Mouse (Mus musculus): ENCODE results near the gene Mrpl17. TPM values are rescaled to one million over a fixed set of nuclear protein-coding genes. Genes with fewer than 3 reads are reported as not detected.

The Mrpl17 gene
- polyA plus RNA-seq, 1 experiment from 2014 or later, result 186 TPM

DNA sequence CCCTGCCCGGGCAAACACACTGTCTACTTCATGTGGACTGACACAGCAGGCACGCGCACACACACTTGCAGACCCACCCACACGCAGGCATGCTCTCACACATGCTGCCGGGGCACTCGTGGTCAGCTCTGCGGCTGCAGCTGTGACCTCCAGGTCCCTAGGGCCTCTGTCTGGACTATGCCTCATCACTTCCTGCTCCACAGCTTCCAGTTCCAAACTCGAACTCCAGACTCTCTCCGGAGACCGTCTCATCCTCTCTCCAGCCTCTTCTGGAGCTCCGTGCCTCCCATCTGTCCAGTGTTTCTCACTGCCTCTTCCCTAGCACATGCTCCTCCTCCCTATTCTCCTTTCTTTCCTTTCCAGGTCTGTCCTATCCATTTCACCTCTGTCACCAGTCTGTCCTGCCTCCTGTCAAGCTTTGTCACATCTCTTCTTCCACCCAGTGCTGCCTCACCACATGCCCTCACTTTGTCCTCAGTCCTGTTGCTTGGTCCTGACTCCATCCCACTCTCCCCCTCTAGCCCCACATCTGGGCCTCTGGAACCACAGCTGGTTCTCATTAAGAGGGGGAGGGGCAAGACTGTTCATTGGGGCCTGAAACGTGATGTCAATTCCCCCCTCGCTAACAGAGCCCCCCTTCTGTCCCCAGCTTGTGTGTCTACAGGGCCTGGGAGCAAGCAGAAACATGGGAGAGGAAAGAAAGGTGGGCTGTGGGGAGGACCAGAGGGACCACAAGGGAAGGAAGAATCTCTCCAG, 32.9 kb downstream of the Mrpl17 start:
- peak overlapping the region; percentile 33 for H3K4me2 ChIP-seq (ENCODE audit: low read length)
- peak overlapping the region; percentile 60; the same call in 1 of the 2 replicates for H3K27ac ChIP-seq (replicated peaks; ENCODE audit: low read depth, low read length)
- H3K36me3 ChIP-seq (ENCODE audit: control insufficient read depth, insufficient read depth, low read length), result peaks cover 74% of the 10 kb centered on the region
- H3K4me1 ChIP-seq (ENCODE audit: control insufficient read depth, insufficient read depth, low read length), result peaks cover 29% of the 10 kb centered on the region
- 59% methylated on average over 13 of the region's 13 CpGs for WGBS
- no peaks in the 10 kb centered on the region for H3K9me3 ChIP-seq (ENCODE audit: control insufficient read depth, low read length)
- H3K27me3 ChIP-seq (ENCODE audit: control insufficient read depth, insufficient read depth, low read length), result no peaks in the 10 kb centered on the region
- no peak for DNase-seq
- H3K4me3 ChIP-seq (replicated peaks; ENCODE audit: low read depth, low read length), result no peak overlapping the region
- ATAC-seq (ENCODE audit: low FRiP score, low TSS enrichment), result peak; percentile 32
- H3K9ac ChIP-seq (replicated peaks; ENCODE audit: low read length), result no peak overlapping the region

DNA sequence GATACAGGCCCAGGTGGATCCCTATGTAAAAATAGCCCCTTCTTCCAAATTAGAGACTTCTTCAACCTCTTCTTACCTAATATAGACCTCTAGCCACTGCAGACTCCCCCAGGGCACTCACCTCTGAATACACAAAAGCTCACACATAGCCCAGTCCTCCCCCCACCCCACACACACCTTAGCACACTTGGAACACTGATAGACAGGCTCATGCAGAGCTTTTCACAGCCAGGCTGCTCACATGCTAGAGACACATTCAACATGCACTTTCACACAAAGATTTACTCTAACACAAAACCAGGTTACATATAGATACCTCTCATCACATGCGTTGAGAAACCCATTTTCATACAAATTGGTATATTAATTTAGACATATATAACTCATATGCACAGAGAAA, 33.6 kb downstream of the Mrpl17 start:
- no peak overlapping the region; the same call in 1 of the 2 replicates for H3K4me2 ChIP-seq (ENCODE audit: low read length)
- no peak for DNase-seq
- no peaks in the 10 kb centered on the region for H3K27me3 ChIP-seq (ENCODE audit: control insufficient read depth, insufficient read depth, low read length)
- H3K36me3 ChIP-seq (ENCODE audit: control insufficient read depth, insufficient read depth, low read length), result peaks cover 74% of the 10 kb centered on the region
- H3K9me3 ChIP-seq (ENCODE audit: control insufficient read depth, low read length), result no peaks in the 10 kb centered on the region
- H3K27ac ChIP-seq (replicated peaks; ENCODE audit: low read depth, low read length), result no peak overlapping the region
- H3K4me1 ChIP-seq (ENCODE audit: control insufficient read depth, insufficient read depth, low read length), result peaks cover 26% of the 10 kb centered on the region
- no peak overlapping the region for H3K4me3 ChIP-seq (replicated peaks; ENCODE audit: low read depth, low read length)
- no peak for ATAC-seq (ENCODE audit: low FRiP score, low TSS enrichment)
- H3K9ac ChIP-seq (replicated peaks; ENCODE audit: low read length), result no peak overlapping the region
- WGBS, result 96% methylated on average over 1 of the region's 1 CpGs

DNA sequence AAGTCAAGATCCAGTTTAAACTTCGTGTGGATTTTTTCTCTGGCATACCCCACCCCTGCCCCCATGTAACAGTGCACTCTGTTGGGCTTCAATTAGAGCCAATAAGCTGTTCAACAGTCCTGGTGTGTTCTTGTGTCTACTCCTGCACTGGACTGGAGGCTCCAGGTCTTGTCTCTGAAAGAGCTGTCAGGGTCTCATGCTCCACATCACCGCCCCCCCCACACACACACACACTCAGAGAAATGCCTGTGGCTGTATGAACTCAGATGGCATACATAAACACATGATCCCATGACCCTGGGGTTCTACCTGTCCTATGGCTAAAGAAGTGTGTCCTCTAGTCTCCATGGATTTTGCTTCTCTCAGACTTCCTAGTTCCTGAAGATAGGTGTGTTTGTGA, 34.9 kb downstream of the Mrpl17 start:
- peaks cover 74% of the 10 kb centered on the region for H3K36me3 ChIP-seq (ENCODE audit: control insufficient read depth, insufficient read depth, low read length)
- peaks cover 26% of the 10 kb centered on the region for H3K4me1 ChIP-seq (ENCODE audit: control insufficient read depth, insufficient read depth, low read length)
- 95% methylated on average over 2 of the region's 2 CpGs for WGBS
- no peak overlapping the region for H3K27ac ChIP-seq (replicated peaks; ENCODE audit: low read depth, low read length)
- no peaks in the 10 kb centered on the region for H3K9me3 ChIP-seq (ENCODE audit: control insufficient read depth, low read length)
- H3K4me2 ChIP-seq (ENCODE audit: low read length), result no peak overlapping the region
- no peak overlapping the region for H3K4me3 ChIP-seq (replicated peaks; ENCODE audit: low read depth, low read length)
- no peak for ATAC-seq (ENCODE audit: low FRiP score, low TSS enrichment)
- H3K27me3 ChIP-seq (ENCODE audit: control insufficient read depth, insufficient read depth, low read length), result no peaks in the 10 kb centered on the region
- DNase-seq, result no peak
- no peak overlapping the region for H3K9ac ChIP-seq (replicated peaks; ENCODE audit: low read length)

DNA sequence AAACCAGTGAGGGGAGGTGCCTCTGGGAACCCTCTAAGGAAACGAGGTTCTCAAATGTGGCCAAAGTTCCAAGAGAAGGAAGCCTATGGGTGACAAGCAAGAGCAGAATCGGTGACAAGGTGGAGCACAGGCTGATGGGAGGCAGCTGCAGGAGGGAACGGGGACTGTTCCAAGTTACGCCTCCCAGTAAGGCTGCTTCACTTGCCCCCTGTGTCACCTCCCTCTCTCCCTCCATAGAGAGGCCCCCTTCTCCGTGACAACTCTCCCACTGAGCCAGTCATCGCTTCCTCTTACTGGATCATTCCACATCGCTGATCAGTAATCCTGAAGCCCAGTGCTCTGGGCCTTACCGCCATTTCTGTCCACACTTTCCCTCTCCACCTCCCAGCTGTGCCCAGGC, 36.2 kb downstream of the Mrpl17 start:
- H3K4me3 ChIP-seq (replicated peaks; ENCODE audit: low read depth, low read length), result no peak overlapping the region
- 36% methylated on average over 8 of the region's 8 CpGs for WGBS
- H3K4me2 ChIP-seq (ENCODE audit: low read length), result no peak overlapping the region
- H3K27ac ChIP-seq (replicated peaks; ENCODE audit: low read depth, low read length), result no peak overlapping the region
- no peak overlapping the region; the same call in 1 of the 2 replicates for H3K9ac ChIP-seq (replicated peaks; ENCODE audit: low read length)
- no peaks in the 10 kb centered on the region for H3K9me3 ChIP-seq (ENCODE audit: control insufficient read depth, low read length)
- H3K27me3 ChIP-seq (ENCODE audit: control insufficient read depth, insufficient read depth, low read length), result no peaks in the 10 kb centered on the region
- H3K4me1 ChIP-seq (ENCODE audit: control insufficient read depth, insufficient read depth, low read length), result peaks cover 26% of the 10 kb centered on the region
- no peak for ATAC-seq (ENCODE audit: low FRiP score, low TSS enrichment)
- no peak for DNase-seq
- peaks cover 74% of the 10 kb centered on the region for H3K36me3 ChIP-seq (ENCODE audit: control insufficient read depth, insufficient read depth, low read length)

DNA sequence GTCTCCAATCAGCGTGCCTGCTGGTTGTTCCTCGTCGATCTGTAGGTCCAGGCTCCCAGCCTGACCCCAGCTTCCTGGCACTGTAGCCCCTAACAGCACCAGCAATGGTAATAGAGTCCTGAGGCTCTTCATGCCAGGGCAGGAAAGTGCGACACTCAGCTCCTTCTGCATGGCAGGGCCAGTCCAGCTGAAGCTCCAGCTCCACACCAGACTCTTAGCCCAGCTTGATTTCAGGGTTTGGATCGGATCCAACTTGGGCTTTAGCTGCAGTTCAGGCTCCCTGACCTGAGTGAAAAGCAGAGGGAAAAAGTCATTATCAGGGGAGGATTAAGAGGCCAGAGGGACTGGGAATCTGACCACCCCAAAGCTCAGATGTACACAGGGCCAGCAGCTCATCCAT, 37.9 kb downstream of the Mrpl17 start:
- no peaks in the 10 kb centered on the region for H3K9me3 ChIP-seq (ENCODE audit: control insufficient read depth, low read length)
- H3K27me3 ChIP-seq (ENCODE audit: control insufficient read depth, insufficient read depth, low read length), result no peaks in the 10 kb centered on the region
- H3K4me3 ChIP-seq (replicated peaks; ENCODE audit: low read depth, low read length), result no peak overlapping the region
- no peak overlapping the region for H3K27ac ChIP-seq (replicated peaks; ENCODE audit: low read depth, low read length)
- peaks cover 71% of the 10 kb centered on the region for H3K36me3 ChIP-seq (ENCODE audit: control insufficient read depth, insufficient read depth, low read length)
- no peak overlapping the region for H3K9ac ChIP-seq (replicated peaks; ENCODE audit: low read length)
- no peak overlapping the region for H3K4me2 ChIP-seq (ENCODE audit: low read length)
- DNase-seq, result no peak
- H3K4me1 ChIP-seq (ENCODE audit: control insufficient read depth, insufficient read depth, low read length), result peaks cover 15% of the 10 kb centered on the region
- WGBS, result 77% methylated on average over 5 of the region's 5 CpGs
- ATAC-seq (ENCODE audit: low FRiP score, low TSS enrichment), result no peak

DNA sequence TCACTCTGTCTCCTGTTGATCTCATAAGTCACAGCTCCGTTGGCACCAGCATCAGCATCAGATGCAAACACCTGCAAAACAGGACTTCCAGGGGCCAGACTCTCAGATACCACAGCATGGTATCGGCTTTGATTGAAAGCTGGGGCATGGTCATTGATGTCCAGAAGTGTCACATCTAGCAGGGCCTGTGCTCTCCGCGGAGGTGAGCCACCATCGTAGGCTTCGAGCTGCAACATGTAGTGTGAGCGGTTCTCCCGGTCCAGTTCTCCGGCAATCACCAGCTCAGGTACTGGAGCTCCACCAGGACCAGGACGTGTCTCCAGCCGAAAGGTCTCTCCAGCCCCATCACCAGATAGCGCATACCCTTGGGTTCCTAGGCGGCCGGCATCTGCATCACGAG, 38.6 kb downstream of the Mrpl17 start:
- H3K9me3 ChIP-seq (ENCODE audit: control insufficient read depth, low read length), result no peaks in the 10 kb centered on the region
- ATAC-seq (ENCODE audit: low FRiP score, low TSS enrichment) (no peak), DNase-seq (no peak)
- H3K9ac ChIP-seq (replicated peaks; ENCODE audit: low read length), result no peak overlapping the region
- peaks cover 13% of the 10 kb centered on the region for H3K4me1 ChIP-seq (ENCODE audit: control insufficient read depth, insufficient read depth, low read length)
- WGBS, result 95% methylated on average over 15 of the region's 15 CpGs
- no peak overlapping the region for H3K4me2 ChIP-seq (ENCODE audit: low read length)
- H3K27me3 ChIP-seq (ENCODE audit: control insufficient read depth, insufficient read depth, low read length), result no peaks in the 10 kb centered on the region
- no peak overlapping the region for H3K4me3 ChIP-seq (replicated peaks; ENCODE audit: low read depth, low read length)
- peaks cover 74% of the 10 kb centered on the region for H3K36me3 ChIP-seq (ENCODE audit: control insufficient read depth, insufficient read depth, low read length)
- no peak overlapping the region for H3K27ac ChIP-seq (replicated peaks; ENCODE audit: low read depth, low read length)

DNA sequence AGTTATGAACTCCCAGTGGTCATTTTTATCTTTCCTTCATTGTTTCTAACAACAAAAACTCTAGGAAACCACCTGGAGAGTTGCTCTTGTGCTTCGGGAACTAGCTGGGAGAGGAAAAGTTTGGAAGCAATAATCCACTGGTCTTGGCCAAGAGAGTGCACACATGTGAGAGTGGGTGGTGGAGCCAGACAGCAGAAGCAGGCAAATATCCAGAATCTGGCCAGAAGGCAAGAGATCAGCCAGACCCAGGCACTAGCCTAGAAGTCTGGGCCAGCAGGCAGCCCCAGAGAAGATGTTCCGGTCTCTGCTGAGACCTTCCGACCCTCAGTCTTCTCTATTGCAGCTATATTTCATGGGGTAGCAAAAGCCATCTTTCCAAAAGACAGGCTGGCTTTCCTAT, 40.9 kb downstream of the Mrpl17 start:
- H3K4me2 ChIP-seq (ENCODE audit: low read length), result no peak overlapping the region
- H3K27me3 ChIP-seq (ENCODE audit: control insufficient read depth, insufficient read depth, low read length), result no peaks in the 10 kb centered on the region
- 0 out of 2 replicates have a peak, but pooled peaks cover 9% of the 10 kb centered on the region for H3K4me1 ChIP-seq (ENCODE audit: control insufficient read depth, insufficient read depth, low read length)
- peaks cover 78% of the 10 kb centered on the region for H3K36me3 ChIP-seq (ENCODE audit: control insufficient read depth, insufficient read depth, low read length)
- DNase-seq, result no peak
- no peak overlapping the region for H3K4me3 ChIP-seq (replicated peaks; ENCODE audit: low read depth, low read length)
- no peak for ATAC-seq (ENCODE audit: low FRiP score, low TSS enrichment)
- 92% methylated on average over 3 of the region's 3 CpGs for WGBS
- no peak overlapping the region for H3K9ac ChIP-seq (replicated peaks; ENCODE audit: low read length)
- no peak overlapping the region for H3K27ac ChIP-seq (replicated peaks; ENCODE audit: low read depth, low read length)
- H3K9me3 ChIP-seq (ENCODE audit: control insufficient read depth, low read length), result no peaks in the 10 kb centered on the region

DNA sequence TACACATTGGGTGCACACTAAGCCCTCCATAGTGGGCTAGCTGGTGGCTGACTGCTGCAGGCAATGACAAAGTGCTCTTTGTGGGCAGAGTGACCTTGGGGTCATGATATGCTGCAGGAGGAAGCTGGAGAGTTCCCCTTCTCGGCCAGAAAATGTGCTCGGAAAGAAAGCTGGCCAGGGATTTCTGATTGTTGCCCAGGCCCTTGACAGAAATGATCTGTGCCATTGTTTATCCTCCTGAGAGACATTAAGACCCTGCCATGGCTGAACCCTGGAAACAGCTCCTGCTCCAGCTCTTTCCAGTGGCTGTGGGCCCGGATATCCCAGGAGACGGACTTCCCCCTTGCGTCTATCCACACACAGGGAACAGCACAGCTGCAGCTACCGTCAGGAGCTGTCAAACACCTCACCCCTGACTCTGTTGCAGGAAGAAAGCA, 43.2 kb downstream of the Mrpl17 start:
- Histone ChIP-seq H3K27ac (replicated peaks; ENCODE audit: low read depth, low read length) (0 out of 2 replicates have a peak overlapping the region, but pooled peaks have one; percentile 6), H3K4me2 (ENCODE audit: low read length) (no peak overlapping the region), H3K4me3 (replicated peaks; ENCODE audit: low read depth, low read length) (no peak overlapping the region), H3K9me3 (ENCODE audit: control insufficient read depth, low read length) (no peaks in the 10 kb centered on the region), H3K4me1 (ENCODE audit: control insufficient read depth, insufficient read depth, low read length) (0 out of 2 replicates have a peak, but pooled peaks cover 6% of the 10 kb centered on the region), H3K36me3 (ENCODE audit: control insufficient read depth, insufficient read depth, low read length) (peaks cover 92% of the 10 kb centered on the region), H3K27me3 (ENCODE audit: control insufficient read depth, insufficient read depth, low read length) (peaks cover 10% of the 10 kb centered on the region; the same call in 1 of the 2 replicates), H3K9ac (replicated peaks; ENCODE audit: low read length) (no peak overlapping the region)
- DNase-seq (peak; percentile 43), ATAC-seq (ENCODE audit: low FRiP score, low TSS enrichment) (0 out of 2 replicates have a peak, but pooled peaks have one; percentile 15)
- WGBS, result 27% methylated on average over 6 of the region's 6 CpGs

DNA sequence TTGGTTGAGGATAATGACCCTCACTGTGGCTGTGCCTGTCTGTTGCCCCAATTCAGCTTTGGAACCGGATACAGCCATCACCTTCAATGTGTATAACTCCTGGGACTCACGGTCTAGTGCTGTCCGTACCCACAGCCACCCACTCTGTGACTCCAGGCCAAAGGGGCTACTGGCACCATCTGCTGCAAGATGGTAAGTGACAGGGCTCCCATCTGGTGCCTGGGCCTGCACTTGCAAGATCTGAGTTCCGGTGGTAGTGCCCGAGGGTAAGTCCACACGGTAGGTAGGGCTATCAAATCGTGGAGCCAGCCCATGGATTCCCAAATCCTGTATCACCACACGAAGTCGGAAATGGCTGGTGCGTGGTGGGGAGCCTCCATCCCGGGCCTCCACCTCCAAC, 46.6 kb downstream of the Mrpl17 start:
- ATAC-seq (ENCODE audit: low FRiP score, low TSS enrichment), result no peak
- no peak overlapping the region for H3K4me3 ChIP-seq (replicated peaks; ENCODE audit: low read depth, low read length)
- 0 out of 2 replicates have a peak, but pooled peaks cover 4% of the 10 kb centered on the region for H3K4me1 ChIP-seq (ENCODE audit: control insufficient read depth, insufficient read depth, low read length)
- H3K4me2 ChIP-seq (ENCODE audit: low read length), result no peak overlapping the region
- peaks cover 88% of the 10 kb centered on the region for H3K36me3 ChIP-seq (ENCODE audit: control insufficient read depth, insufficient read depth, low read length)
- DNase-seq, result no peak
- WGBS, result 89% methylated on average over 11 of the region's 11 CpGs
- H3K27ac ChIP-seq (replicated peaks; ENCODE audit: low read depth, low read length), result no peak overlapping the region
- H3K27me3 ChIP-seq (ENCODE audit: control insufficient read depth, insufficient read depth, low read length), result peaks cover 10% of the 10 kb centered on the region; the same call in 1 of the 2 replicates
- no peak overlapping the region for H3K9ac ChIP-seq (replicated peaks; ENCODE audit: low read length)
- no peaks in the 10 kb centered on the region for H3K9me3 ChIP-seq (ENCODE audit: control insufficient read depth, low read length)
